Mouse (Mus musculus) CH12.LX (cell line): ENCODE measurements around the gene Ccdc142. TPM values are rescaled to one million over a fixed set of nuclear protein-coding genes. Genes with fewer than 3 reads are reported as not detected.

Source experiments
- DNase-seq: peaks from one replicate; pipeline ENCODE4 v3.0.0-alpha.2; 2013; ENCODE audit errors: extremely low read depth
- H3K27ac ChIP-seq: 2 replicates; pipeline ENCODE4 v1.5.1; 2012; ENCODE audit warnings: low read depth, mild to moderate bottlenecking, control low read depth, moderate library complexity; ENCODE audit not compliant: insufficient read depth
- H3K27me3 ChIP-seq: replicated peaks from 2 replicates; pipeline ENCODE3; 2012; ENCODE audit warnings: inconsistent platforms
- H3K36me3 ChIP-seq, 2 experiments: replicated peaks in 1 of 2; 2 replicates each; pipeline versions ENCODE3 to v1.6.1; 2012; ENCODE audit warnings: inconsistent platforms in 1 of 2, low read length in 1 of 2, mild to moderate bottlenecking in 1 of 2, mixed read lengths in 1 of 2, moderate library complexity in 1 of 2; ENCODE audit not compliant: control insufficient read depth in 1 of 2, insufficient read depth in 1 of 2
- H3K4me1 ChIP-seq, 2 experiments: 2 replicates each; pipeline ENCODE4 v1.6.1; 2012; ENCODE audit warnings: inconsistent platforms in 1 of 2, moderate library complexity in 1 of 2; ENCODE audit not compliant: insufficient read depth in 2 of 2, control insufficient read depth in 1 of 2
- H3K4me2 ChIP-seq: 2 replicates; pipeline ENCODE4 v1.6.1; 2012; ENCODE audit warnings: low read depth, mild to moderate bottlenecking, control low read depth; ENCODE audit not compliant: poor library complexity, insufficient read depth, severe bottlenecking
- H3K4me3 ChIP-seq, 3 experiments: fragments of 150-350 bp in 1 of 3; sonication (generic) in 1 of 3; replicated peaks in 1 of 3; 2 replicates each; pipeline versions ENCODE3 to v1.5.1; 2011 to 2012; ENCODE audit warnings: low read depth in 2 of 3, low read length in 2 of 3, mild to moderate bottlenecking in 2 of 3, moderate library complexity in 2 of 3, control low read depth in 1 of 3, improper control_type of control experiment in 1 of 3, inconsistent platforms in 1 of 3, mixed read lengths in 1 of 3; ENCODE audit not compliant: poor library complexity in 1 of 3
- H3K79me2 ChIP-seq: replicated peaks from 2 replicates; pipeline ENCODE4 v1.6.1; 2012; ENCODE audit warnings: mild to moderate bottlenecking, moderate library complexity; ENCODE audit not compliant: control insufficient read depth, poor library complexity, insufficient read depth, severe bottlenecking; ENCODE audit errors: extremely low read depth
- H3K9ac ChIP-seq: 2 replicates; pipeline ENCODE4 v1.6.1; 2012; ENCODE audit warnings: low read depth, mild to moderate bottlenecking, control low read depth, moderate library complexity; ENCODE audit not compliant: insufficient read depth
- H3K9me3 ChIP-seq: replicated peaks from 2 replicates; pipeline ENCODE3; 2012; ENCODE audit warnings: low read length, inconsistent platforms, mixed read lengths
- BHLHE40 ChIP-seq: IDR thresholded peaks from 2 replicates; pipeline ENCODE4 v1.6.1; 2011; ENCODE audit warnings: mild to moderate bottlenecking, low read depth, low read length, improper control_type of control experiment
- CHD2 ChIP-seq: IDR thresholded peaks from 2 replicates; pipeline ENCODE4 v1.6.1; 2011; ENCODE audit warnings: low read length, improper control_type of control experiment
- CTCF ChIP-seq, 2 experiments: IDR thresholded peaks in 1 of 2; conservative IDR thresholded peaks in 1 of 2; 2 replicates each; pipeline ENCODE4 v1.5.1; 2011 to 2012; ENCODE audit warnings: low read depth in 2 of 2, low read length in 2 of 2, improper control_type of control experiment in 1 of 2, inconsistent platforms in 1 of 2, mild to moderate bottlenecking in 1 of 2, moderate library complexity in 1 of 2
- HCFC1 ChIP-seq: IDR thresholded peaks from 2 replicates; pipeline ENCODE4 v1.6.1; 2012; ENCODE audit warnings: low read depth, mild to moderate bottlenecking, inconsistent platforms, low read length, improper control_type of control experiment
- KAT2A ChIP-seq: IDR thresholded peaks from 2 replicates; pipeline ENCODE4 v1.6.1; 2012; ENCODE audit warnings: low read length, improper control_type of control experiment, inconsistent platforms; ENCODE audit not compliant: insufficient replicate concordance
- MAFK ChIP-seq: IDR thresholded peaks from 2 replicates; pipeline ENCODE4 v1.6.1; 2011; ENCODE audit warnings: low read length, improper control_type of control experiment; ENCODE audit not compliant: insufficient replicate concordance
- MAX ChIP-seq: IDR thresholded peaks from 2 replicates; pipeline ENCODE4 v1.6.1; 2011; ENCODE audit warnings: low read length, improper control_type of control experiment
- MAZ ChIP-seq: IDR thresholded peaks from 2 replicates; pipeline ENCODE4 v1.6.1; 2012; ENCODE audit warnings: low read depth, mild to moderate bottlenecking, inconsistent platforms, low read length, improper control_type of control experiment, moderate library complexity
- MEF2A ChIP-seq: IDR thresholded peaks from 2 replicates; pipeline ENCODE4 v1.6.1; 2014; ENCODE audit warnings: low read depth, mild to moderate bottlenecking, inconsistent platforms, low read length, improper control_type of control experiment, borderline replicate concordance
- MXI1 ChIP-seq: IDR thresholded peaks from 2 replicates; pipeline ENCODE4 v1.6.1; 2011; ENCODE audit warnings: mild to moderate bottlenecking, low read depth, low read length, improper control_type of control experiment
- MYC ChIP-seq: IDR thresholded peaks from 2 replicates; pipeline ENCODE4 v1.6.1; 2011; ENCODE audit warnings: low read depth, mild to moderate bottlenecking, improper control_type of control experiment, low read length
- NELFE ChIP-seq: IDR thresholded peaks from 2 replicates; pipeline ENCODE4 v1.6.1; 2011; ENCODE audit warnings: low read depth, low read length, improper control_type of control experiment
- RAD21 ChIP-seq: IDR thresholded peaks from 2 replicates; pipeline ENCODE4 v1.6.1; 2011; ENCODE audit warnings: low read depth, mild to moderate bottlenecking, low read length, improper control_type of control experiment, moderate library complexity
- RCOR1 ChIP-seq: conservative IDR thresholded peaks from 2 replicates; pipeline ENCODE4 v1.6.1; 2012; ENCODE audit warnings: low read depth, mild to moderate bottlenecking, inconsistent platforms, low read length, improper control_type of control experiment
- TCF12 ChIP-seq: IDR thresholded peaks from 2 replicates; pipeline ENCODE4 v1.6.1; 2014; ENCODE audit warnings: low read depth, mild to moderate bottlenecking, inconsistent platforms, low read length, improper control_type of control experiment
- ZC3H11A ChIP-seq: IDR thresholded peaks from 2 replicates; pipeline ENCODE4 v1.6.1; 2012; ENCODE audit warnings: low read depth, mild to moderate bottlenecking, inconsistent platforms, low read length, improper control_type of control experiment
- dilution Hi-C: fragments of 300-500 bp; cut with MboI; formaldehyde crosslinking; loops from 2 replicates; pipeline ENCODE4 v1.14.3; 2020; ENCODE audit warnings: low sequenced_read_pairs; ENCODE audit not compliant: extremely low pct_unique_long_range_greater_than_20kb, extremely low pct_ligation_motif_present
- in situ Hi-C: fragments of 300-500 bp; cut with MboI; formaldehyde crosslinking; loops from 3 replicates; pipeline ENCODE4 v1.14.3; 2019; ENCODE audit warnings: low sequenced_read_pairs, low pct_ligation_motif_present, low pct_unique_long_range_greater_than_20kb, mixed read lengths
- polyA plus RNA-seq: library from polyadenylated mRNA; unstranded; fragments of >175 nt; gene quantifications from 2 replicates; pipeline ENCODE4 v1.2.1, GENCODE M21; 2012; ENCODE audit warnings: low read depth; ENCODE audit not compliant: insufficient read length
- total RNA-seq, 2 experiments: library from RNA; depleted of rRNA; stranded (reverse); fragments of 300-350 nt in 1 of 2; fragments of >200 nt in 1 of 2; gene quantifications; 2 replicates each; pipeline ENCODE4 v1.2.3; 2012 to 2014

Ccdc142 gene
- total and polyA plus RNA-seq, 3 experiments: 0.38 to 3.1 (median 1.7) TPM

GRCm38 (mm10) chr6:83074979-83075378 is 26.4 kb upstream of the Ccdc142 start:
- H3K27me3 ChIP-seq: peaks cover 3% of the 10 kb centered on the region
- peaks cover 2 to 6% of the 10 kb centered on the region in 2 experiments for H3K36me3 ChIP-seq
- no peaks in the 10 kb centered on the region for H3K79me2 ChIP-seq
- TF ChIP-seq RAD21: peak; percentile 39
- TF ChIP-seq TCF12: no peak
- TF ChIP-seq MAZ: no peak
- TF ChIP-seq ZC3H11A: no peak
- TF ChIP-seq CHD2: no peak
- no peak for TF ChIP-seq HCFC1
- no peak for TF ChIP-seq KAT2A
- no peak for TF ChIP-seq RCOR1
- peak in 1 of 2 experiments; percentile 55; a peak in 2 of 4 replicates for TF ChIP-seq CTCF (conservative IDR thresholded peaks at IDR 0.05 in 1 of 2, IDR thresholded peaks at IDR 0.05 in 1 of 2; ENCODE audit: low read depth in 2 of 2, low read length in 2 of 2)
- peaks cover 3 to 19% of the 10 kb centered on the region in 2 experiments; a peak in 3 of 4 replicates for H3K4me1 ChIP-seq
- no peak for DNase-seq
- H3K4me2 ChIP-seq: no peak overlapping the region
- in situ Hi-C loops: no loop called here
- H3K27ac ChIP-seq: no peak overlapping the region
- peaks cover 16% of the 10 kb centered on the region for H3K9me3 ChIP-seq
- no peak overlapping the region for H3K4me3 ChIP-seq
- dilution Hi-C loops: no loop called here
- H3K9ac ChIP-seq: no peak overlapping the region

- Histone ChIP-seq H3K27me3 (peaks cover 3% of the 10 kb centered on the region), H3K9ac (peak within 1 kb of the TSS; percentile 81), H3K4me3 (peak within 1 kb of the TSS; percentile 84 to 89 (median 84)), H3K36me3 (peaks cover 11 to 29% of the 10 kb centered on the region in 2 experiments), H3K4me1 (peaks cover 3 to 19% of the 10 kb centered on the region in 2 experiments; a peak in 3 of 4 replicates), H3K9me3 (no peaks in the 10 kb centered on the region), H3K4me2 (peak within 1 kb of the TSS; percentile 68), H3K79me2 (no peaks in the 10 kb centered on the region), H3K27ac (peak within 1 kb of the TSS; percentile 87)
- dilution Hi-C loops (no loop called here), in situ Hi-C loops (no loop called here)
- TF ChIP-seq MAX: no peak
- TF ChIP-seq MYC: no peak
- TF ChIP-seq KAT2A: no peak
- peak; percentile 62; the same call in 1 of the 2 replicates for TF ChIP-seq MAZ
- peak; percentile 12; the same call in 1 of the 2 replicates for TF ChIP-seq TCF12
- TF ChIP-seq MAFK: no peak
- peak; percentile 43 for TF ChIP-seq BHLHE40
- no peak for TF ChIP-seq MEF2A
- TF ChIP-seq NELFE: no peak
- TF ChIP-seq MXI1: peak; percentile 95; the same call in 1 of the 2 replicates
- DNase-seq: peak; percentile 41
Observed at GRCm38 (mm10) chr6:83077630-83078323, 23.6 kb upstream of the Ccdc142 start, which contains the start of gene Pcgf1. TSS of gene Pcgf1 (plus strand) at chr6:83077869.
